Mouse (Mus musculus): ENCODE data around the gene Wfdc15a.

- no peak for TF ChIP-seq CTCF (IDR thresholded peaks at IDR 0.05)
- no peak for TF ChIP-seq EP300 (IDR thresholded peaks at IDR 0.05)
These were observed 7.7 kb downstream of the Wfdc15a start for GRCm38 (mm10) chr2:164192279-164192678.

Measured in lung, postnatal 0 days (tissue).